In genomic region chr1:65315022-65315407, GRCm38 (mm10) we compare ENCODE assay signal across 28 mouse cellular contexts. TPM values are rescaled to one million over a fixed set of nuclear protein-coding genes. Genes with fewer than 3 reads are reported as not detected.
DNase-seq lines count a peak whose midpoint lies in the region; ATAC-seq and TF ChIP-seq lines count a peak whose summit lies in the region.
"Had no signal": no experiment of that assay in that cellular context is flagged by ENCODE, and none has a peak within 500 bp of the region (broad histone marks: within the 10 kb centered on the region; RNA-seq: fewer than 3 reads in every experiment).

No protein-coding gene starts in this region.

- no peak for DNase-seq in hindbrain, embryonic 11.5 days (ENCODE audit: low spot score)
- DNase-seq in hindbrain, embryonic 10.5 days (ENCODE audit: low spot score) = no peak
- no peak for DNase-seq in midbrain, embryonic 14.5 days
- DNase-seq in lung, postnatal 0 days (ENCODE audit: low spot score) = no peak
- no peak for DNase-seq in B cell, adult 2 months
- DNase-seq: adrenal gland, postnatal 10 days; adrenal gland, postnatal 36 days; cerebellum, adult 18-20 months; cerebellum, adult 9-10 months; forebrain, postnatal 0 days; gastrocnemius, adult 2 months; gastrocnemius, postnatal 14 days; heart, adult 18-20 months; heart, postnatal 10 days; heart, postnatal 36 days had no signal

- H3K4me2 ChIP-seq in hindbrain, embryonic 11.5 days (replicated peaks; ENCODE audit: low read depth, low read length) = no peak overlapping the region
- no peak overlapping the region for H3K4me2 ChIP-seq in midbrain, embryonic 13.5 days (replicated peaks)
- no peak overlapping the region for H3K4me2 ChIP-seq in midbrain, embryonic 14.5 days (ENCODE audit: low read length)
- peak overlapping the region; percentile 5; the same call in 1 of the 2 replicates for H3K4me2 ChIP-seq in neural tube, embryonic 12.5 days (replicated peaks)
- peak overlapping the region; percentile 52 for H3K4me2 ChIP-seq in neural tube, embryonic 15.5 days
- no peak overlapping the region for H3K4me2 ChIP-seq in lung, postnatal 0 days (replicated peaks; ENCODE audit: low read depth, low read length)
- H3K4me2 ChIP-seq: embryonic facial prominence, embryonic 12.5 days; embryonic facial prominence, embryonic 15.5 days; heart, embryonic 12.5 days; heart, embryonic 15.5 days had no signal

- ATAC-seq in hindbrain, embryonic 11.5 days (ENCODE audit: low FRiP score) = peak; percentile 63
- 0 out of 2 replicates have a peak, but pooled peaks have one; percentile 16 for ATAC-seq in midbrain, embryonic 13.5 days
- no peak for ATAC-seq in midbrain, embryonic 14.5 days (ENCODE audit: low FRiP score, low TSS enrichment)
- peak; percentile 46 for ATAC-seq in neural tube, embryonic 12.5 days (ENCODE audit: low FRiP score, low read depth)
- ATAC-seq in neural tube, embryonic 15.5 days (ENCODE audit: low FRiP score) = no peak
- ATAC-seq in lung, postnatal 0 days = no peak
- ATAC-seq: forebrain, embryonic 14.5 days; forebrain, postnatal 0 days; intestine, embryonic 16.5 days; Patski had no signal

- no peak overlapping the region for H3K9ac ChIP-seq in hindbrain, embryonic 11.5 days (ENCODE audit: low read depth, low read length)
- no peak overlapping the region for H3K9ac ChIP-seq in midbrain, embryonic 13.5 days (replicated peaks)
- no peak overlapping the region for H3K9ac ChIP-seq in midbrain, embryonic 14.5 days (replicated peaks; ENCODE audit: low read length)
- no peak overlapping the region for H3K9ac ChIP-seq in neural tube, embryonic 12.5 days
- H3K9ac ChIP-seq in neural tube, embryonic 15.5 days (replicated peaks) = 0 out of 2 replicates have a peak overlapping the region, but pooled peaks have one; percentile 5
- H3K9ac ChIP-seq in lung, postnatal 0 days (replicated peaks; ENCODE audit: low read depth) = no peak overlapping the region
- H3K9ac ChIP-seq: embryonic facial prominence, embryonic 12.5 days; embryonic facial prominence, embryonic 15.5 days; forebrain, postnatal 0 days; heart, embryonic 12.5 days; heart, embryonic 15.5 days had no signal

- 77% methylated on average over 8 of the region's 8 CpGs for WGBS in hindbrain, embryonic 11.5 days
- 86% methylated on average over 8 of the region's 8 CpGs for WGBS in hindbrain, embryonic 10.5 days
- 87% methylated on average over 8 of the region's 8 CpGs for WGBS in midbrain, embryonic 13.5 days
- WGBS in midbrain, embryonic 14.5 days = 84% methylated on average over 8 of the region's 8 CpGs
- 52% methylated on average over 8 of the region's 8 CpGs for WGBS in neural tube, embryonic 12.5 days
- 38% methylated on average over 8 of the region's 8 CpGs for WGBS in neural tube, embryonic 15.5 days
- 83% methylated on average over 8 of the region's 8 CpGs for WGBS in lung, postnatal 0 days

- H3K9me3 ChIP-seq in hindbrain, embryonic 11.5 days (ENCODE audit: control insufficient read depth, low read length) = no peaks in the 10 kb centered on the region
- H3K9me3 ChIP-seq in hindbrain, embryonic 10.5 days = no peaks in the 10 kb centered on the region
- H3K9me3 ChIP-seq in midbrain, embryonic 13.5 days = no peaks in the 10 kb centered on the region
- no peaks in the 10 kb centered on the region for H3K9me3 ChIP-seq in midbrain, embryonic 14.5 days (ENCODE audit: control insufficient read depth, low read length)
- no peaks in the 10 kb centered on the region for H3K9me3 ChIP-seq in neural tube, embryonic 12.5 days
- H3K9me3 ChIP-seq in neural tube, embryonic 15.5 days (replicated peaks) = no peaks in the 10 kb centered on the region
- no peaks in the 10 kb centered on the region for H3K9me3 ChIP-seq in lung, postnatal 0 days (ENCODE audit: low read length)
- H3K9me3 ChIP-seq: embryonic facial prominence, embryonic 12.5 days; embryonic facial prominence, embryonic 15.5 days; G1E; heart, embryonic 12.5 days; heart, embryonic 15.5 days had no signal

- no peaks in the 10 kb centered on the region for H3K36me3 ChIP-seq in hindbrain, embryonic 11.5 days (ENCODE audit: control insufficient read depth, insufficient read depth, low read length)
- H3K36me3 ChIP-seq in hindbrain, embryonic 10.5 days = no peaks in the 10 kb centered on the region
- H3K36me3 ChIP-seq in midbrain, embryonic 13.5 days = no peaks in the 10 kb centered on the region
- H3K36me3 ChIP-seq in midbrain, embryonic 14.5 days (ENCODE audit: control insufficient read depth, insufficient read depth, low read length) = no peaks in the 10 kb centered on the region
- no peaks in the 10 kb centered on the region for H3K36me3 ChIP-seq in neural tube, embryonic 12.5 days
- no peaks in the 10 kb centered on the region for H3K36me3 ChIP-seq in neural tube, embryonic 15.5 days
- H3K36me3 ChIP-seq in lung, postnatal 0 days (ENCODE audit: insufficient read depth, low read length) = no peaks in the 10 kb centered on the region
- H3K36me3 ChIP-seq: embryonic facial prominence, embryonic 12.5 days; embryonic facial prominence, embryonic 15.5 days; G1E; heart, embryonic 12.5 days; heart, embryonic 15.5 days had no signal

- H3K4me1 ChIP-seq in hindbrain, embryonic 11.5 days (replicated peaks; ENCODE audit: control insufficient read depth, insufficient read depth, low read length) = no peaks in the 10 kb centered on the region
- peaks cover 17% of the 10 kb centered on the region for H3K4me1 ChIP-seq in hindbrain, embryonic 10.5 days (replicated peaks)
- H3K4me1 ChIP-seq in midbrain, embryonic 13.5 days (replicated peaks) = peaks cover 11% of the 10 kb centered on the region
- peaks cover 7% of the 10 kb centered on the region for H3K4me1 ChIP-seq in midbrain, embryonic 14.5 days (ENCODE audit: control insufficient read depth, insufficient read depth, low read length)
- peaks cover 17% of the 10 kb centered on the region for H3K4me1 ChIP-seq in neural tube, embryonic 12.5 days
- peaks cover 21% of the 10 kb centered on the region for H3K4me1 ChIP-seq in neural tube, embryonic 15.5 days
- H3K4me1 ChIP-seq in lung, postnatal 0 days (ENCODE audit: insufficient read depth, low read depth, low read length) = no peaks in the 10 kb centered on the region

- peaks cover 12% of the 10 kb centered on the region for H3K27me3 ChIP-seq in hindbrain, embryonic 11.5 days (ENCODE audit: control insufficient read depth, insufficient read depth, low read length)
- peaks cover 19% of the 10 kb centered on the region for H3K27me3 ChIP-seq in hindbrain, embryonic 10.5 days (ENCODE audit: insufficient read depth, poor library complexity, severe bottlenecking)
- H3K27me3 ChIP-seq in midbrain, embryonic 13.5 days = peaks cover 18% of the 10 kb centered on the region
- peaks cover 15% of the 10 kb centered on the region for H3K27me3 ChIP-seq in midbrain, embryonic 14.5 days (ENCODE audit: control insufficient read depth, insufficient read depth, low read length)
- peaks cover 14% of the 10 kb centered on the region; the same call in 1 of the 2 replicates for H3K27me3 ChIP-seq in neural tube, embryonic 12.5 days (replicated peaks)
- H3K27me3 ChIP-seq in neural tube, embryonic 15.5 days (replicated peaks) = peaks cover 8% of the 10 kb centered on the region; the same call in 1 of the 2 replicates
- H3K27me3 ChIP-seq in lung, postnatal 0 days (replicated peaks; ENCODE audit: insufficient read depth, low read length) = peaks cover 9% of the 10 kb centered on the region; the same call in 1 of the 2 replicates
- H3K27me3 ChIP-seq: CH12.LX had no signal

- no peak for TF ChIP-seq CTCF in lung, postnatal 0 days (IDR thresholded peaks at IDR 0.05)

- no peak overlapping the region for H3K27ac ChIP-seq in hindbrain, embryonic 11.5 days (ENCODE audit: low read depth, low read length)
- H3K27ac ChIP-seq in hindbrain, embryonic 10.5 days = no peak overlapping the region
- H3K27ac ChIP-seq in midbrain, embryonic 13.5 days = no peak overlapping the region
- no peak overlapping the region for H3K27ac ChIP-seq in midbrain, embryonic 14.5 days (replicated peaks; ENCODE audit: low read depth, low read length)
- no peak overlapping the region for H3K27ac ChIP-seq in neural tube, embryonic 12.5 days
- H3K27ac ChIP-seq in neural tube, embryonic 15.5 days (replicated peaks) = no peak overlapping the region
- no peak overlapping the region for H3K27ac ChIP-seq in lung, postnatal 0 days (ENCODE audit: low read length)
- H3K27ac ChIP-seq: embryonic facial prominence, embryonic 12.5 days; embryonic facial prominence, embryonic 15.5 days; gastrocnemius, adult 2 months; heart, embryonic 15.5 days had no signal

- no peak for TF ChIP-seq EP300 in lung, postnatal 0 days (IDR thresholded peaks at IDR 0.05)

- no peak overlapping the region for H3K4me3 ChIP-seq in hindbrain, embryonic 11.5 days (ENCODE audit: low read depth, low read length)
- no peak overlapping the region for H3K4me3 ChIP-seq in hindbrain, embryonic 10.5 days
- H3K4me3 ChIP-seq in midbrain, embryonic 13.5 days (replicated peaks) = no peak overlapping the region
- H3K4me3 ChIP-seq in midbrain, embryonic 14.5 days (replicated peaks; ENCODE audit: low read depth, low read length) = no peak overlapping the region
- no peak overlapping the region for H3K4me3 ChIP-seq in neural tube, embryonic 12.5 days
- peak overlapping the region; percentile 18 for H3K4me3 ChIP-seq in neural tube, embryonic 15.5 days (replicated peaks)
- H3K4me3 ChIP-seq in lung, postnatal 0 days (ENCODE audit: low read depth, low read length) = no peak overlapping the region
- H3K4me3 ChIP-seq: embryonic facial prominence, embryonic 12.5 days; embryonic facial prominence, embryonic 15.5 days; gastrocnemius, adult 2 months; heart, embryonic 12.5 days; heart, embryonic 15.5 days had no signal

RNA-seq across cellular contexts. Expression of gene Pth2r, which starts 33.2 kb away (rescaled TPM):
- polyA plus RNA-seq in hindbrain, embryonic 11.5 days (2014; fragmentation: Nextera tagmentation; extraction: Ambion mirVana) = 0.34 and 1.5 TPM in 2 replicates
- polyA plus RNA-seq in hindbrain, embryonic 10.5 days (2016; fragmentation: Nextera tagmentation; extraction: Ambion mirVana) = 0.12 and 0.35 TPM in 2 replicates
- 0.34 and 0.45 TPM in 2 replicates for polyA plus RNA-seq in midbrain, embryonic 13.5 days (2015; fragmentation: Nextera tagmentation; extraction: Ambion mirVana)
- 0.93 and 1.1 TPM in 2 replicates for polyA plus RNA-seq in midbrain, embryonic 14.5 days (2014; fragmentation: Nextera tagmentation; extraction: Ambion mirVana)
- polyA plus RNA-seq in neural tube, embryonic 12.5 days (2016; fragmentation: Nextera tagmentation; extraction: Ambion mirVana) = 4.2 and 4.7 TPM in 2 replicates
- polyA plus RNA-seq in neural tube, embryonic 15.5 days (2015; fragmentation: Nextera tagmentation; extraction: Ambion mirVana) = 6.1 and 6.2 TPM in 2 replicates
- polyA plus RNA-seq in lung, postnatal 0 days (2015; fragmentation: Nextera tagmentation; extraction: Ambion mirVana) = not detected in 2 replicates
- polyA plus RNA-seq: forebrain, embryonic 11.5 days; G1E; heart, embryonic 12.5 days; heart, embryonic 15.5 days; intestine, embryonic 16.5 days had no signal

Comparison
In these comparisons a context has a peak if more than half of its experiments do, and no peak if none do; other contexts are left out.
1. ATAC-seq: peak in hindbrain, embryonic 11.5 days (single experiment), midbrain, embryonic 13.5 days (single experiment) and neural tube, embryonic 12.5 days (single experiment); none in midbrain, embryonic 14.5 days (single experiment), neural tube, embryonic 15.5 days (single experiment) and lung, postnatal 0 days (single experiment).
2. H3K4me2 ChIP-seq: peak in neural tube, embryonic 12.5 days (single experiment) and neural tube, embryonic 15.5 days (single experiment); none in hindbrain, embryonic 11.5 days (single experiment), midbrain, embryonic 13.5 days (single experiment), midbrain, embryonic 14.5 days (single experiment) and lung, postnatal 0 days (single experiment).